Mouse (Mus musculus) ES-E14 (cell line): ENCODE results near the gene Plekhf1.

ENCODE experiments used
- CHD2 ChIP-seq: IDR thresholded peaks from 2 replicates; pipeline ENCODE4 v1.6.1; 2014; ENCODE audit warnings: mild to moderate bottlenecking, low read depth, low read length, inconsistent platforms
- HCFC1 ChIP-seq: IDR thresholded peaks from 2 replicates; pipeline ENCODE4 v1.6.1; 2012; ENCODE audit warnings: low read length, inconsistent platforms, borderline replicate concordance; ENCODE audit not compliant: insufficient read depth
- MAFK ChIP-seq: IDR thresholded peaks from 2 replicates; pipeline ENCODE4 v1.6.1; 2014; ENCODE audit warnings: mild to moderate bottlenecking, low read depth, low read length, inconsistent platforms; ENCODE audit not compliant: insufficient read depth
- ZC3H11A ChIP-seq: IDR thresholded peaks from 2 replicates; pipeline ENCODE4 v1.6.1; 2012; ENCODE audit warnings: low read depth, mild to moderate bottlenecking, inconsistent platforms, low read length, borderline replicate concordance
- ZNF384 ChIP-seq: IDR thresholded peaks from 2 replicates; pipeline ENCODE4 v1.6.1; 2012; ENCODE audit warnings: low read depth, low read length, inconsistent platforms

DNA sequence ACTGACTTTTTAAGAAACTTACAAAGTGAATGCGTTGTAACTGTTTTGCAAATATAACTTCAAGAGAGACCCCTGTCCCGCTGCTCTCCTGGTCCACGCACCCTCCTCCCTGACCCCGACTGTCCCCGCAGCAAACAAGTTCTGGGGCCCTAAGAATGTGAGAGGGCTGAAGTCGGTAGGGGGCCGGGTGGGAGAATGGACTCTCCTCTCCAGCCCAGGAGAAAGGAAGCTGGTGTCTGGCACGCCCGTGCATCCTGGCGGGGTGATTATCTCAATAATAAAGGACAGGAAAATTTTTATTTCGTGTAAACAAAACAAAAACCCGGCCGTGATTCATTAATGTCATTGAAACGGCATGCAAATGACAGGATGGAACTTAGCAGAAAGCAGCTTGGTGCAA lies 53.9 kb downstream of the Plekhf1 start:
- TF ChIP-seq MAFK = no peak
- TF ChIP-seq ZNF384 = no peak
- no peak for TF ChIP-seq CHD2
- no peak for TF ChIP-seq HCFC1
- TF ChIP-seq ZC3H11A = no peak
